Mouse (Mus musculus) neural tube, embryonic 14.5 days (tissue): ENCODE measurements around the gene Megf9. TPM values are rescaled to one million over a fixed set of nuclear protein-coding genes. Genes with fewer than 3 reads are reported as not detected.

Experiments used
- ATAC-seq: fragments of 200-750 bp; cut with Nextera tagmentation; 2 replicates; pipeline ENCODE4 v1.8.0; 2017; ENCODE audit warnings: low read depth, mild to moderate bottlenecking, moderate TSS enrichment, moderate library complexity
- H3K27ac ChIP-seq: fragments of 300-500 bp; sonication (generic); 2 replicates; pipeline ENCODE4 v1.5.1; 2014; ENCODE audit warnings: low read depth, mild to moderate bottlenecking, control low read depth, low read length, moderate library complexity, mixed read lengths
- H3K27me3 ChIP-seq: fragments of 300-500 bp; sonication (generic); 2 replicates; pipeline ENCODE4 v1.6.1; 2014; ENCODE audit warnings: low read length; ENCODE audit not compliant: control insufficient read depth, insufficient read depth
- H3K36me3 ChIP-seq: fragments of 300-500 bp; sonication (generic); 2 replicates; pipeline ENCODE4 v1.6.1; 2014; ENCODE audit warnings: low read length, mixed read lengths; ENCODE audit not compliant: control insufficient read depth, insufficient read depth
- H3K4me1 ChIP-seq: fragments of 300-500 bp; sonication (generic); 2 replicates; pipeline ENCODE4 v1.6.1; 2014; ENCODE audit warnings: low read length; ENCODE audit not compliant: control insufficient read depth, insufficient read depth
- H3K4me2 ChIP-seq: fragments of 300-500 bp; sonication (generic); 2 replicates; pipeline ENCODE4 v1.6.1; 2014; ENCODE audit warnings: mild to moderate bottlenecking, low read depth, low read length, control low read depth
- H3K4me3 ChIP-seq: fragments of 300-500 bp; sonication (generic); 2 replicates; pipeline ENCODE4 v1.5.1; 2014; ENCODE audit warnings: low read depth, low read length, control low read depth, mixed read lengths
- H3K9ac ChIP-seq: fragments of 300-500 bp; sonication (generic); replicated peaks from 2 replicates; pipeline ENCODE4 v1.6.1; 2014; ENCODE audit warnings: low read depth, mild to moderate bottlenecking, control low read depth, low read length, mixed read lengths
- H3K9me3 ChIP-seq: fragments of 300-500 bp; sonication (generic); 2 replicates; pipeline ENCODE4 v1.6.1; 2016; ENCODE audit warnings: low read length; ENCODE audit not compliant: control insufficient read depth
- WGBS: fragments of 180-500 bp; shearing (Covaris S2); extraction: QIAGEN DNeasy Blood & Tissue Kit; methylation state at CpG from one replicate; pipeline ENCODE4 v1.1.7; 2014; 5-methylcytosine and 5-hydroxymethylcytosine counted together
- polyA plus RNA-seq: library from polyadenylated mRNA; unstranded; fragments of >200 nt; fragmentation: Nextera tagmentation; extraction: Ambion mirVana; gene quantifications from 2 replicates; pipeline ENCODE4 v1.2.1, GENCODE M21; 2014

The Megf9 gene
- polyA plus RNA-seq, 1 experiment from 2014 or later: 43.3 TPM

- peak overlapping the region; percentile 44; the same call in 1 of the 2 replicates for H3K27ac ChIP-seq
- H3K4me1 ChIP-seq: peaks cover 10% of the 10 kb centered on the region; the same call in 1 of the 2 replicates
- H3K4me2 ChIP-seq: no peak overlapping the region
- ATAC-seq: peak; percentile 16; the same call in 1 of the 2 replicates
- no peaks in the 10 kb centered on the region for H3K27me3 ChIP-seq
- no peak overlapping the region for H3K9ac ChIP-seq
- no peak overlapping the region for H3K4me3 ChIP-seq
- H3K9me3 ChIP-seq: no peaks in the 10 kb centered on the region
- 14% methylated on average over 2 of the region's 2 CpGs for WGBS
- H3K36me3 ChIP-seq: no peaks in the 10 kb centered on the region
Measured at GRCm38 (mm10) chr4:70412126-70412525, 122.7 kb downstream of the Megf9 start.

- WGBS: under 1% methylated on average over 48 of the region's 55 CpGs
- Histone ChIP-seq H3K4me3 (peak within 1 kb of the TSS; percentile 70), H3K27ac (peak within 1 kb of the TSS; percentile 73), H3K36me3 (no peaks in the 10 kb centered on the region), H3K4me1 (peaks cover 14% of the 10 kb centered on the region; the same call in 1 of the 2 replicates), H3K27me3 (no peaks in the 10 kb centered on the region), H3K4me2 (peak within 1 kb of the TSS; percentile 63), H3K9me3 (no peaks in the 10 kb centered on the region), H3K9ac (peak within 1 kb of the TSS; percentile 76)
- ATAC-seq: peak; percentile 98
Measured at GRCm38 (mm10) chr4:70409994-70410721, 124.6 kb downstream of the Megf9 start, which contains the start of gene Cdk5rap2. TSS of gene Cdk5rap2 (minus strand) at chr4:70410443.

- H3K4me1 ChIP-seq: peaks cover 14% of the 10 kb centered on the region; the same call in 1 of the 2 replicates
- peak overlapping the region; percentile 63 for H3K4me2 ChIP-seq
- H3K4me3 ChIP-seq: peak overlapping the region; percentile 70
- no peaks in the 10 kb centered on the region for H3K9me3 ChIP-seq
- no peak overlapping the region for H3K27ac ChIP-seq
- 21% methylated on average over 9 of the region's 9 CpGs for WGBS
- no peak; the same call in 1 of the 2 replicates for ATAC-seq
- peak overlapping the region; percentile 76; the same call in 1 of the 2 replicates for H3K9ac ChIP-seq
- no peaks in the 10 kb centered on the region for H3K36me3 ChIP-seq
- no peaks in the 10 kb centered on the region for H3K27me3 ChIP-seq
Measured at GRCm38 (mm10) chr4:70409456-70409855, 125.3 kb downstream of the Megf9 start.

- Histone ChIP-seq H3K4me1 (peaks cover 4% of the 10 kb centered on the region; the same call in 1 of the 2 replicates), H3K27ac (peak overlapping the region; percentile 64), H3K9ac (no peak overlapping the region), H3K9me3 (no peaks in the 10 kb centered on the region), H3K4me3 (no peak overlapping the region), H3K27me3 (no peaks in the 10 kb centered on the region), H3K4me2 (no peak overlapping the region), H3K36me3 (no peaks in the 10 kb centered on the region)
- 60% methylated on average over 9 of the region's 9 CpGs for WGBS
- ATAC-seq: peak; percentile 83
Measured at GRCm38 (mm10) chr4:70402109-70402819, 132.5 kb downstream of the Megf9 start.

- no peak for ATAC-seq
- Histone ChIP-seq H3K4me2 (no peak overlapping the region), H3K36me3 (no peaks in the 10 kb centered on the region), H3K4me1 (no peaks in the 10 kb centered on the region), H3K4me3 (no peak overlapping the region), H3K9me3 (no peaks in the 10 kb centered on the region), H3K27ac (no peak overlapping the region; the same call in 1 of the 2 replicates), H3K9ac (no peak overlapping the region), H3K27me3 (no peaks in the 10 kb centered on the region)
- 82% methylated on average over 5 of the region's 5 CpGs for WGBS
Measured at GRCm38 (mm10) chr4:70399476-70399875, 135.3 kb downstream of the Megf9 start.

- H3K27ac ChIP-seq: no peak overlapping the region; the same call in 1 of the 2 replicates
- no peak overlapping the region for H3K9ac ChIP-seq
- no peak overlapping the region for H3K4me2 ChIP-seq
- ATAC-seq: no peak; the same call in 1 of the 2 replicates
- no peaks in the 10 kb centered on the region for H3K27me3 ChIP-seq
- no peaks in the 10 kb centered on the region for H3K36me3 ChIP-seq
- no peaks in the 10 kb centered on the region for H3K9me3 ChIP-seq
- 59% methylated on average over 2 of the region's 2 CpGs for WGBS
- no peaks in the 10 kb centered on the region for H3K4me1 ChIP-seq
- H3K4me3 ChIP-seq: no peak overlapping the region
Measured at GRCm38 (mm10) chr4:70399074-70399473, 135.7 kb downstream of the Megf9 start.

GRCm38 (mm10) chr4:70398088-70398487, 136.7 kb downstream of the Megf9 start:
- Histone ChIP-seq H3K9ac (no peak overlapping the region), H3K9me3 (no peaks in the 10 kb centered on the region), H3K27ac (no peak overlapping the region), H3K36me3 (no peaks in the 10 kb centered on the region), H3K27me3 (no peaks in the 10 kb centered on the region), H3K4me2 (no peak overlapping the region), H3K4me1 (no peaks in the 10 kb centered on the region), H3K4me3 (no peak overlapping the region)
- ATAC-seq: no peak
- 89% methylated on average over 4 of the region's 4 CpGs for WGBS

- no peak for ATAC-seq
- no peaks in the 10 kb centered on the region for H3K9me3 ChIP-seq
- H3K4me1 ChIP-seq: no peaks in the 10 kb centered on the region; the same call in 1 of the 2 replicates
- H3K4me3 ChIP-seq: no peak overlapping the region
- WGBS: 85% methylated on average over 5 of the region's 5 CpGs
- no peak overlapping the region for H3K9ac ChIP-seq
- no peaks in the 10 kb centered on the region for H3K36me3 ChIP-seq
- H3K27me3 ChIP-seq: no peaks in the 10 kb centered on the region
- no peak overlapping the region for H3K27ac ChIP-seq
- no peak overlapping the region for H3K4me2 ChIP-seq
Measured at GRCm38 (mm10) chr4:70396701-70397100, 138.1 kb downstream of the Megf9 start.

GRCm38 (mm10) chr4:70394736-70395135, 140.1 kb downstream of the Megf9 start:
- H3K4me3 ChIP-seq: no peak overlapping the region
- peaks cover 7% of the 10 kb centered on the region for H3K4me1 ChIP-seq
- H3K27ac ChIP-seq: no peak overlapping the region
- H3K36me3 ChIP-seq: no peaks in the 10 kb centered on the region
- no peak overlapping the region for H3K9ac ChIP-seq
- WGBS: 86% methylated on average over 2 of the region's 2 CpGs
- no peaks in the 10 kb centered on the region for H3K27me3 ChIP-seq
- H3K4me2 ChIP-seq: no peak overlapping the region
- H3K9me3 ChIP-seq: no peaks in the 10 kb centered on the region
- no peak for ATAC-seq
